In the genomic region with DNA sequence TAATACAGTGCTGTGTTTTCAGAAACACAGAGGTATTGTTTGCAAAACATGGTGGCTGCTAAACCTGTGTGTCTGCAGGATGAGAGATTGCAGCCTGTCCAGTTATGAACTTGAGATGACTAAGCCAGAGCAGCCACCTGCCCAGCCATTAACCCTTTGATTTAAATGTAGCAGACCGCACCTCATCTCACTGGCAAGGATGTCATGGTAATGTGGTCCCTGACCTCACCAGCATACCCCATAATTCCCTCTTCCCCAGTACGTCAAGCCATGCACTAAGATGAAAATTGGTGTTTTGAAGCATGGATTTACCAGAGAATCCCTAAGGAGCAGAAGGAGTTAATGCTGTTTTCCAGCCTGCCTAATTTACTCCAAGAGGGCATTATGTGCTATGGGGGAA, we compare ENCODE assay signal across 23 mouse cellular contexts.
DNase-seq lines count a peak whose midpoint lies in the region; ATAC-seq lines count a peak whose summit lies in the region.
"Had no signal": no experiment of that assay in that cellular context is flagged by ENCODE, and none has a peak within 500 bp of the region (broad histone marks: within the 10 kb centered on the region; RNA-seq: fewer than 3 reads in every experiment).

No protein-coding gene starts in this region.

- no peak overlapping the region for H3K9ac ChIP-seq in forebrain, embryonic 12.5 days
- no peak overlapping the region for H3K9ac ChIP-seq in forebrain, embryonic 16.5 days (replicated peaks; ENCODE audit: low read depth, low read length)
- no peak overlapping the region for H3K9ac ChIP-seq in midbrain, embryonic 11.5 days (ENCODE audit: low read length)
- H3K9ac ChIP-seq in midbrain, embryonic 16.5 days (ENCODE audit: low read depth, low read length), result no peak overlapping the region
- H3K9ac ChIP-seq: neural tube, embryonic 12.5 days had no signal

- H3K27ac ChIP-seq in forebrain, embryonic 12.5 days, result peak overlapping the region; percentile 42
- H3K27ac ChIP-seq in forebrain, embryonic 16.5 days (ENCODE audit: low read length), result no peak overlapping the region
- H3K27ac ChIP-seq in midbrain, embryonic 11.5 days (ENCODE audit: low read depth, low read length), result no peak overlapping the region
- H3K27ac ChIP-seq in midbrain, embryonic 10.5 days (replicated peaks), result no peak overlapping the region
- peak overlapping the region; percentile 30 for H3K27ac ChIP-seq in midbrain, embryonic 16.5 days (ENCODE audit: low read length)
- H3K27ac ChIP-seq: forebrain, embryonic 10.5 days; heart, embryonic 10.5 days; layer of hippocampus, adult 2 months; neural tube, embryonic 12.5 days had no signal

- no peaks in the 10 kb centered on the region for H3K27me3 ChIP-seq in forebrain, embryonic 12.5 days
- H3K27me3 ChIP-seq in forebrain, embryonic 16.5 days (replicated peaks; ENCODE audit: control insufficient read depth, insufficient read depth, low read length), result no peaks in the 10 kb centered on the region
- no peaks in the 10 kb centered on the region for H3K27me3 ChIP-seq in midbrain, embryonic 11.5 days (ENCODE audit: control insufficient read depth, insufficient read depth, low read length)
- no peaks in the 10 kb centered on the region for H3K27me3 ChIP-seq in midbrain, embryonic 10.5 days (ENCODE audit: low read depth, poor library complexity, severe bottlenecking)
- H3K27me3 ChIP-seq in midbrain, embryonic 16.5 days (ENCODE audit: control insufficient read depth, insufficient read depth, low read depth, low read length), result no peaks in the 10 kb centered on the region
- H3K27me3 ChIP-seq: neural tube, embryonic 12.5 days had no signal

- 81% methylated on average over 2 of the region's 2 CpGs for WGBS in forebrain, embryonic 12.5 days
- 63% methylated on average over 2 of the region's 2 CpGs for WGBS in forebrain, embryonic 16.5 days
- 60% methylated on average over 2 of the region's 2 CpGs for WGBS in midbrain, embryonic 11.5 days
- WGBS in midbrain, embryonic 10.5 days, result 79% methylated on average over 2 of the region's 2 CpGs
- WGBS in midbrain, embryonic 16.5 days, result 37% methylated on average over 2 of the region's 2 CpGs

- H3K4me2 ChIP-seq in forebrain, embryonic 12.5 days, result no peak overlapping the region
- no peak overlapping the region for H3K4me2 ChIP-seq in forebrain, embryonic 16.5 days (ENCODE audit: low read length)
- no peak overlapping the region for H3K4me2 ChIP-seq in midbrain, embryonic 11.5 days
- H3K4me2 ChIP-seq in midbrain, embryonic 16.5 days (ENCODE audit: low read length), result no peak overlapping the region
- H3K4me2 ChIP-seq: neural tube, embryonic 12.5 days had no signal

- H3K36me3 ChIP-seq in forebrain, embryonic 12.5 days (replicated peaks), result no peaks in the 10 kb centered on the region
- H3K36me3 ChIP-seq in forebrain, embryonic 16.5 days (ENCODE audit: control insufficient read depth, insufficient read depth), result no peaks in the 10 kb centered on the region
- H3K36me3 ChIP-seq in midbrain, embryonic 11.5 days (ENCODE audit: control insufficient read depth, insufficient read depth, low read length), result no peaks in the 10 kb centered on the region
- H3K36me3 ChIP-seq in midbrain, embryonic 10.5 days, result no peaks in the 10 kb centered on the region
- H3K36me3 ChIP-seq in midbrain, embryonic 16.5 days (ENCODE audit: control insufficient read depth, insufficient read depth, low read length), result no peaks in the 10 kb centered on the region
- H3K36me3 ChIP-seq: forebrain, embryonic 10.5 days; heart, embryonic 10.5 days; neural tube, embryonic 12.5 days had no signal

- ATAC-seq in forebrain, embryonic 12.5 days (ENCODE audit: low FRiP score), result peak; percentile 55
- ATAC-seq in forebrain, embryonic 16.5 days, result no peak
- 0 out of 2 replicates have a peak, but pooled peaks have one; percentile 17 for ATAC-seq in midbrain, embryonic 11.5 days (ENCODE audit: low FRiP score)
- ATAC-seq in midbrain, embryonic 16.5 days, result no peak
- no peak for ATAC-seq in megakaryocyte, adult 5-6 weeks (ENCODE audit: poor library complexity, severe bottlenecking)
- ATAC-seq: intestine, postnatal 0 days had no signal

- no peak overlapping the region for H3K4me3 ChIP-seq in forebrain, embryonic 12.5 days (replicated peaks)
- no peak overlapping the region for H3K4me3 ChIP-seq in forebrain, embryonic 16.5 days (replicated peaks; ENCODE audit: low read length)
- H3K4me3 ChIP-seq in midbrain, embryonic 11.5 days (ENCODE audit: low read depth, low read length), result no peak overlapping the region
- no peak overlapping the region for H3K4me3 ChIP-seq in midbrain, embryonic 10.5 days
- no peak overlapping the region for H3K4me3 ChIP-seq in midbrain, embryonic 16.5 days (ENCODE audit: low read depth, low read length)
- H3K4me3 ChIP-seq: forebrain, embryonic 10.5 days; heart, embryonic 10.5 days; layer of hippocampus, adult 2 months; neural tube, embryonic 12.5 days had no signal

- DNase-seq in midbrain, embryonic 11.5 days (ENCODE audit: low spot score, missing footprints), result peak; percentile 72
- DNase-seq in midbrain, embryonic 10.5 days (ENCODE audit: low spot score), result no peak
- no peak for DNase-seq in heart, postnatal 4 days
- DNase-seq: adrenal gland, postnatal 14 days; cerebellum, adult 8-10 months; cerebellum, postnatal 36 days; gastrocnemius, postnatal 10 days; kidney, postnatal 25 days; lung, adult 18-20 months; lung, postnatal 10 days; right cerebral cortex, adult 18-20 months; right cerebral cortex, postnatal 4 days; thymus, adult 18-20 months; thymus, postnatal 4 days had no signal

- H3K4me1 ChIP-seq in forebrain, embryonic 12.5 days, result peaks cover 5% of the 10 kb centered on the region
- peaks cover 16% of the 10 kb centered on the region for H3K4me1 ChIP-seq in forebrain, embryonic 16.5 days (replicated peaks; ENCODE audit: control insufficient read depth, insufficient read depth, low read length)
- no peaks in the 10 kb centered on the region; the same call in 1 of the 2 replicates for H3K4me1 ChIP-seq in midbrain, embryonic 11.5 days (ENCODE audit: control insufficient read depth, insufficient read depth, low read length)
- peaks cover 29% of the 10 kb centered on the region for H3K4me1 ChIP-seq in midbrain, embryonic 10.5 days
- H3K4me1 ChIP-seq in midbrain, embryonic 16.5 days (ENCODE audit: control insufficient read depth, insufficient read depth, low read length), result peaks cover 9% of the 10 kb centered on the region
- H3K4me1 ChIP-seq: heart, embryonic 10.5 days had no signal

- H3K9me3 ChIP-seq in forebrain, embryonic 12.5 days, result no peaks in the 10 kb centered on the region
- H3K9me3 ChIP-seq in forebrain, embryonic 16.5 days (ENCODE audit: control insufficient read depth, low read length), result no peaks in the 10 kb centered on the region
- no peaks in the 10 kb centered on the region for H3K9me3 ChIP-seq in midbrain, embryonic 11.5 days (ENCODE audit: control insufficient read depth, low read length)
- no peaks in the 10 kb centered on the region for H3K9me3 ChIP-seq in midbrain, embryonic 10.5 days (replicated peaks)
- H3K9me3 ChIP-seq in midbrain, embryonic 16.5 days (replicated peaks; ENCODE audit: control insufficient read depth, low read length, poor library complexity, severe bottlenecking), result no peaks in the 10 kb centered on the region
- H3K9me3 ChIP-seq: forebrain, embryonic 10.5 days; heart, embryonic 10.5 days; neural tube, embryonic 12.5 days had no signal

Comparison
In these comparisons a context has a peak if more than half of its experiments do, and no peak if none do; other contexts are left out.
1. ATAC-seq: peak in forebrain, embryonic 12.5 days (single experiment) and midbrain, embryonic 11.5 days (single experiment); none in forebrain, embryonic 16.5 days (single experiment), midbrain, embryonic 16.5 days (single experiment) and megakaryocyte, adult 5-6 weeks (single experiment).
2. H3K27ac ChIP-seq: peak in forebrain, embryonic 12.5 days (single experiment) and midbrain, embryonic 16.5 days (single experiment); none in forebrain, embryonic 16.5 days (single experiment), midbrain, embryonic 11.5 days (single experiment) and midbrain, embryonic 10.5 days (single experiment).